Mouse (Mus musculus) lung, postnatal 0 days (tissue): ENCODE results near the gene Mrpl23. TPM values are rescaled to one million over a fixed set of nuclear protein-coding genes. Genes with fewer than 3 reads are reported as not detected.

Experiments used
- ATAC-seq: fragments of 200-750 bp; cut with Nextera tagmentation; 2 replicates; pipeline ENCODE4 v1.8.0; 2017; ENCODE audit warnings: moderate library complexity
- DNase-seq: peaks from one replicate; pipeline ENCODE4 v3.0.0-alpha.2; 2016; ENCODE audit warnings: low spot score
- H3K27ac ChIP-seq: fragments of 300-500 bp; sonication (generic); 2 replicates; pipeline ENCODE4 v1.5.1; 2014; ENCODE audit warnings: antibody characterized with exemption, mild to moderate bottlenecking, low read length, mixed read lengths
- H3K27me3 ChIP-seq: fragments of 300-500 bp; sonication (generic); replicated peaks from 2 replicates; pipeline ENCODE4 v1.6.1; 2014; ENCODE audit warnings: low read length, mixed read lengths; ENCODE audit not compliant: insufficient read depth
- H3K36me3 ChIP-seq: fragments of 300-500 bp; sonication (generic); 2 replicates; pipeline ENCODE4 v1.6.1; 2014; ENCODE audit warnings: low read length, mixed read lengths; ENCODE audit not compliant: insufficient read depth
- H3K4me1 ChIP-seq: fragments of 300-500 bp; sonication (generic); 2 replicates; pipeline ENCODE4 v1.6.1; 2014; ENCODE audit warnings: antibody characterized with exemption, low read depth, low read length, mixed read lengths; ENCODE audit not compliant: insufficient read depth
- H3K4me2 ChIP-seq: fragments of 300-500 bp; sonication (generic); replicated peaks from 2 replicates; pipeline ENCODE4 v1.6.1; 2014; ENCODE audit warnings: low read depth, mild to moderate bottlenecking, low read length, moderate library complexity, mixed read lengths
- H3K4me3 ChIP-seq: fragments of 300-500 bp; sonication (generic); 2 replicates; pipeline ENCODE4 v1.5.1; 2014; ENCODE audit warnings: low read depth, low read length
- H3K9ac ChIP-seq: fragments of 300-500 bp; sonication (generic); replicated peaks from 2 replicates; pipeline ENCODE4 v1.6.1; 2014; ENCODE audit warnings: low read depth, mild to moderate bottlenecking
- H3K9me3 ChIP-seq: fragments of 300-500 bp; sonication (generic); 2 replicates; pipeline ENCODE4 v1.6.1; 2016; ENCODE audit warnings: low read length, mixed read lengths
- CTCF ChIP-seq: IDR thresholded peaks from 2 replicates; pipeline ENCODE4 v1.5.1; 2016; ENCODE audit warnings: antibody characterized with exemption, mild to moderate bottlenecking
- EP300 ChIP-seq: IDR thresholded peaks from 2 replicates; pipeline ENCODE4 v1.6.1; 2016; ENCODE audit warnings: antibody characterized with exemption, mild to moderate bottlenecking, control low read depth
- WGBS: fragments of 180-500 bp; shearing (Covaris S2); extraction: QIAGEN DNeasy Blood & Tissue Kit; methylation state at CpG from one replicate; pipeline ENCODE4 v1.1.7; 2014; 5-methylcytosine and 5-hydroxymethylcytosine counted together
- polyA plus RNA-seq: library from polyadenylated mRNA; unstranded; fragments of >200 nt; fragmentation: Nextera tagmentation; extraction: Ambion mirVana; gene quantifications from 2 replicates; pipeline ENCODE4 v1.2.1, GENCODE M21; 2015

Mrpl23 gene
- polyA plus RNA-seq, 1 experiment from 2014 or later = 15.7 TPM

GRCm38 (mm10) chr7:142503206-142503605 lies 29.3 kb upstream of the Mrpl23 start:
- Histone ChIP-seq H3K9ac (no peak overlapping the region), H3K36me3 (no peaks in the 10 kb centered on the region), H3K27ac (no peak overlapping the region), H3K27me3 (no peaks in the 10 kb centered on the region), H3K4me3 (no peak overlapping the region), H3K9me3 (no peaks in the 10 kb centered on the region), H3K4me2 (no peak overlapping the region), H3K4me1 (no peaks in the 10 kb centered on the region)
- 75% methylated on average over 4 of the region's 4 CpGs for WGBS
- TF ChIP-seq CTCF (no peak), EP300 (no peak)
- ATAC-seq (no peak), DNase-seq (no peak)

GRCm38 (mm10) chr7:142505942-142506341 lies 26.5 kb upstream of the Mrpl23 start:
- Histone ChIP-seq H3K4me3 (no peak overlapping the region), H3K36me3 (no peaks in the 10 kb centered on the region), H3K27ac (no peak overlapping the region), H3K4me2 (no peak overlapping the region), H3K27me3 (no peaks in the 10 kb centered on the region), H3K4me1 (no peaks in the 10 kb centered on the region), H3K9me3 (no peaks in the 10 kb centered on the region), H3K9ac (no peak overlapping the region)
- ATAC-seq (peak; percentile 13; the same call in 1 of the 2 replicates), DNase-seq (no peak)
- TF ChIP-seq CTCF (no peak), EP300 (no peak)
- 57% methylated on average over 2 of the region's 2 CpGs for WGBS

GRCm38 (mm10) chr7:142506501-142506900 lies 26.0 kb upstream of the Mrpl23 start:
- no peak for TF ChIP-seq EP300
- no peak for TF ChIP-seq CTCF
- no peak overlapping the region for H3K9ac ChIP-seq
- DNase-seq = peak; percentile 25
- H3K36me3 ChIP-seq = no peaks in the 10 kb centered on the region
- no peaks in the 10 kb centered on the region for H3K4me1 ChIP-seq
- 36% methylated on average over 4 of the region's 4 CpGs for WGBS
- peak; percentile 25; the same call in 1 of the 2 replicates for ATAC-seq
- no peaks in the 10 kb centered on the region for H3K27me3 ChIP-seq
- H3K9me3 ChIP-seq = no peaks in the 10 kb centered on the region
- no peak overlapping the region for H3K4me2 ChIP-seq
- no peak overlapping the region for H3K4me3 ChIP-seq
- H3K27ac ChIP-seq = no peak overlapping the region

GRCm38 (mm10) chr7:142507453-142507852 lies 25.0 kb upstream of the Mrpl23 start:
- Histone ChIP-seq H3K27me3 (no peaks in the 10 kb centered on the region), H3K9me3 (no peaks in the 10 kb centered on the region), H3K4me1 (no peaks in the 10 kb centered on the region), H3K36me3 (no peaks in the 10 kb centered on the region), H3K4me3 (no peak overlapping the region), H3K27ac (no peak overlapping the region), H3K9ac (no peak overlapping the region), H3K4me2 (no peak overlapping the region)
- TF ChIP-seq CTCF (no peak), EP300 (no peak)
- ATAC-seq = no peak
- WGBS = 97% methylated on average over 9 of the region's 9 CpGs
- DNase-seq = no peak

- WGBS = 24% methylated on average over 14 of the region's 14 CpGs
- H3K4me3 ChIP-seq = no peak overlapping the region
- no peaks in the 10 kb centered on the region for H3K27me3 ChIP-seq
- no peaks in the 10 kb centered on the region for H3K4me1 ChIP-seq
- no peak for ATAC-seq
- H3K9me3 ChIP-seq = no peaks in the 10 kb centered on the region
- H3K27ac ChIP-seq = no peak overlapping the region; the same call in 1 of the 2 replicates
- no peak overlapping the region for H3K4me2 ChIP-seq
- DNase-seq = no peak
- TF ChIP-seq CTCF = no peak
- no peak for TF ChIP-seq EP300
- no peaks in the 10 kb centered on the region for H3K36me3 ChIP-seq
- H3K9ac ChIP-seq = no peak overlapping the region
Observed at GRCm38 (mm10) chr7:142509518-142509917, 23.0 kb upstream of the Mrpl23 start.

GRCm38 (mm10) chr7:142510021-142510777 lies 22.3 kb upstream of the Mrpl23 start:
- peak overlapping the region; percentile 6 for H3K27ac ChIP-seq
- H3K27me3 ChIP-seq = no peaks in the 10 kb centered on the region
- H3K4me1 ChIP-seq = no peaks in the 10 kb centered on the region
- no peak overlapping the region for H3K9ac ChIP-seq
- H3K36me3 ChIP-seq = no peaks in the 10 kb centered on the region
- peak; percentile 62 for DNase-seq
- H3K4me2 ChIP-seq = no peak overlapping the region
- TF ChIP-seq EP300 (no peak), CTCF (no peak)
- peak; percentile 68 for ATAC-seq
- H3K4me3 ChIP-seq = no peak overlapping the region
- H3K9me3 ChIP-seq = no peaks in the 10 kb centered on the region
- WGBS = 18% methylated on average over 12 of the region's 12 CpGs
